In genomic region chr1:62398738-62399137, GRCm38 (mm10) we compare ENCODE assay signal across 22 mouse cellular contexts.
A peak's percentile ranks its signal among the peaks of the same experiment; 100 is the strongest.
DNase-seq lines count a peak whose midpoint lies in the region; ATAC-seq lines count a peak whose summit lies in the region.
"Had no signal": no experiment of that assay in that cellular context is flagged by ENCODE, and none has a peak within 500 bp of the region (broad histone marks: within the 10 kb centered on the region; RNA-seq: fewer than 3 reads in every experiment).

No protein-coding gene starts in this region.

- peak; percentile 100 for ATAC-seq in frontal cortex, adult (ENCODE audit: low TSS enrichment)
- ATAC-seq: activated CD4-positive, CD25-positive, alpha-beta regulatory T cell, adult 4 months; CD4-positive, CD25-positive, alpha-beta regulatory T cell, adult 4 months; forebrain, embryonic 13.5 days; forebrain, embryonic 15.5 days; forebrain, postnatal 0 days; Patski had no signal

- no peak for DNase-seq in frontal cortex, postnatal 14 days (ENCODE audit: low spot score in 2 of 2)
- peak; percentile 6 for DNase-seq in right cerebral cortex, adult 18-20 months
- no peak for DNase-seq in right cerebral cortex, postnatal 10 days (ENCODE audit: low spot score in 2 of 2)
- DNase-seq in liver = no peak
- DNase-seq: adrenal gland, adult 8-10 months; adrenal gland, postnatal 14 days; adrenal gland, postnatal 36 days; B cell, adult 2 months; cerebellum, adult 11 months; cerebellum, adult 18-20 months; cerebellum, adult 8-10 months; cerebellum, adult 9-11 months; cerebellum, postnatal 14 days; cerebellum, postnatal 36 days; embryo, embryonic 11 days; forebrain, postnatal 0 days had no signal
